Mouse (Mus musculus): ENCODE measurements around the gene Cdk20.

- TF ChIP-seq EP300 (IDR thresholded peaks at IDR 0.05; ENCODE audit: low read depth): peak; percentile 80; the same call in 1 of the 2 replicates
- TF ChIP-seq CTCF (IDR thresholded peaks at IDR 0.05; ENCODE audit: low read depth): peak; percentile 75
These were observed at the start of gene Cdk20 for GRCm38 (mm10) chr13:64432017-64432995.
